ENCODE assay signal across 30 mouse cellular contexts in genomic region chr10:74339247-74340160, GRCm38 (mm10).
DNase-seq lines count a peak whose midpoint lies in the region; ATAC-seq and TF ChIP-seq lines count a peak whose summit lies in the region.
"Had no signal": no experiment of that assay in that cellular context is flagged by ENCODE, and none has a peak within 500 bp of the region (broad histone marks: within the 10 kb centered on the region; RNA-seq: fewer than 3 reads in every experiment).

No protein-coding gene starts in this region.

- 46% methylated on average over 3 of the region's 3 CpGs for WGBS in forebrain, embryonic 13.5 days
- WGBS in forebrain, embryonic 11.5 days: 81% methylated on average over 3 of the region's 3 CpGs
- 39% methylated on average over 3 of the region's 3 CpGs for WGBS in forebrain, embryonic 15.5 days

- H3K4me3 ChIP-seq in forebrain, embryonic 13.5 days: no peak overlapping the region
- no peak overlapping the region for H3K4me3 ChIP-seq in forebrain, embryonic 11.5 days (ENCODE audit: low read depth, low read length)
- no peak overlapping the region for H3K4me3 ChIP-seq in forebrain, embryonic 15.5 days
- H3K4me3 ChIP-seq: embryonic facial prominence, embryonic 10.5 days; embryonic facial prominence, embryonic 13.5 days; erythroblast, embryonic 14.5 days; heart, adult 2 months; heart, embryonic 10.5 days; heart, embryonic 13.5 days; hindbrain, embryonic 12.5 days had no signal

- H3K9ac ChIP-seq in forebrain, embryonic 13.5 days: no peak overlapping the region
- no peak overlapping the region for H3K9ac ChIP-seq in forebrain, embryonic 11.5 days (ENCODE audit: low read length)
- no peak overlapping the region for H3K9ac ChIP-seq in forebrain, embryonic 15.5 days (replicated peaks)
- H3K9ac ChIP-seq: embryonic facial prominence, embryonic 13.5 days; heart, embryonic 13.5 days; hindbrain, embryonic 12.5 days had no signal

- H3K4me1 ChIP-seq in forebrain, embryonic 13.5 days: peaks cover 4% of the 10 kb centered on the region
- H3K4me1 ChIP-seq in forebrain, embryonic 11.5 days (replicated peaks; ENCODE audit: control insufficient read depth, insufficient read depth, low read length): no peaks in the 10 kb centered on the region
- H3K4me1 ChIP-seq in forebrain, embryonic 15.5 days: peaks cover 5% of the 10 kb centered on the region
- H3K4me1 ChIP-seq: embryonic facial prominence, embryonic 10.5 days; embryonic facial prominence, embryonic 13.5 days; heart, embryonic 10.5 days; heart, embryonic 13.5 days; hindbrain, embryonic 12.5 days had no signal

- H3K36me3 ChIP-seq in forebrain, embryonic 13.5 days (ENCODE audit: poor library complexity, severe bottlenecking): no peaks in the 10 kb centered on the region
- no peaks in the 10 kb centered on the region for H3K36me3 ChIP-seq in forebrain, embryonic 11.5 days (ENCODE audit: control insufficient read depth, insufficient read depth, low read length)
- H3K36me3 ChIP-seq in forebrain, embryonic 15.5 days: no peaks in the 10 kb centered on the region
- H3K36me3 ChIP-seq: embryonic facial prominence, embryonic 10.5 days; embryonic facial prominence, embryonic 13.5 days; G1E; heart, embryonic 10.5 days; heart, embryonic 13.5 days; hindbrain, embryonic 12.5 days had no signal

- H3K27ac ChIP-seq in forebrain, embryonic 13.5 days: no peak overlapping the region
- H3K27ac ChIP-seq in forebrain, embryonic 11.5 days (ENCODE audit: low read depth, low read length): no peak overlapping the region
- H3K27ac ChIP-seq in forebrain, embryonic 15.5 days (replicated peaks): 0 out of 2 replicates have a peak overlapping the region, but pooled peaks have one; percentile 27
- H3K27ac ChIP-seq: embryonic facial prominence, embryonic 10.5 days; embryonic facial prominence, embryonic 13.5 days; heart, adult 2 months; heart, embryonic 10.5 days; heart, embryonic 13.5 days; hindbrain, embryonic 12.5 days had no signal

- H3K27me3 ChIP-seq in forebrain, embryonic 13.5 days: no peaks in the 10 kb centered on the region
- H3K27me3 ChIP-seq in forebrain, embryonic 11.5 days (ENCODE audit: control insufficient read depth, insufficient read depth, low read length): no peaks in the 10 kb centered on the region
- H3K27me3 ChIP-seq in forebrain, embryonic 15.5 days: no peaks in the 10 kb centered on the region
- H3K27me3 ChIP-seq: CH12.LX; embryonic facial prominence, embryonic 13.5 days; heart, embryonic 13.5 days; hindbrain, embryonic 12.5 days; Patski had no signal

- no peaks in the 10 kb centered on the region for H3K9me3 ChIP-seq in forebrain, embryonic 13.5 days (replicated peaks)
- H3K9me3 ChIP-seq in forebrain, embryonic 11.5 days (ENCODE audit: control insufficient read depth, low read length): no peaks in the 10 kb centered on the region
- no peaks in the 10 kb centered on the region for H3K9me3 ChIP-seq in forebrain, embryonic 15.5 days
- H3K9me3 ChIP-seq: embryonic facial prominence, embryonic 10.5 days; embryonic facial prominence, embryonic 13.5 days; heart, embryonic 10.5 days; heart, embryonic 13.5 days; hindbrain, embryonic 12.5 days had no signal

- no peak overlapping the region for H3K4me2 ChIP-seq in forebrain, embryonic 13.5 days
- no peak overlapping the region for H3K4me2 ChIP-seq in forebrain, embryonic 11.5 days (ENCODE audit: low read depth, low read length, severe bottlenecking)
- H3K4me2 ChIP-seq in forebrain, embryonic 15.5 days (replicated peaks): no peak overlapping the region
- H3K4me2 ChIP-seq: embryonic facial prominence, embryonic 13.5 days; heart, embryonic 13.5 days; hindbrain, embryonic 12.5 days had no signal

- peak; percentile 58 for ATAC-seq in forebrain, embryonic 13.5 days
- ATAC-seq in forebrain, embryonic 11.5 days (replicated peaks; ENCODE audit: low FRiP score): no peak
- peak; percentile 64 for ATAC-seq in forebrain, embryonic 15.5 days (replicated peaks)
- ATAC-seq in granulocyte monocyte progenitor cell, adult 5-6 weeks (replicated peaks; ENCODE audit: poor library complexity, severe bottlenecking): no peak
- ATAC-seq: hindbrain, embryonic 16.5 days; intestine, embryonic 16.5 days; Patski had no signal

- TF ChIP-seq CTCF in brain, embryonic 14.5 days (IDR thresholded peaks at IDR 0.05; ENCODE audit: borderline replicate concordance, extremely low read depth, insufficient read depth, insufficient read length): no peak

- DNase-seq in forebrain, embryonic 11.5 days (ENCODE audit: low spot score): no peak
- peak; percentile 58 for DNase-seq in brain, embryonic 14.5 days (ENCODE audit: low read depth)
- DNase-seq in frontal cortex, postnatal 14 days (ENCODE audit: low spot score in 2 of 2): no peak
- DNase-seq: adrenal gland, adult 2 months; adrenal gland, postnatal 14 days; B cell, adult 2 months; cerebellum, adult 11-12 months; cerebellum, adult 8-10 months; cerebellum, postnatal 10 days; cerebellum, postnatal 36 days; embryo, embryonic 11 days; gastrocnemius, postnatal 25 days; heart, adult 2 months; heart, postnatal 14 days; heart, postnatal 4 days; kidney, adult 2 months had no signal

- TF ChIP-seq POLR2A in brain, embryonic 14.5 days (IDR thresholded peaks at IDR 0.05; ENCODE audit: borderline replicate concordance, extremely low read depth, insufficient read depth, insufficient read length, poor library complexity, severe bottlenecking): no peak

Comparison
In these comparisons a context has a peak if more than half of its experiments do, and no peak if none do; other contexts are left out.
1. ATAC-seq: peak in forebrain, embryonic 13.5 days (single experiment) and forebrain, embryonic 15.5 days (single experiment); none in forebrain, embryonic 11.5 days (single experiment) and granulocyte monocyte progenitor cell, adult 5-6 weeks (single experiment).